Mouse (Mus musculus): ENCODE measurements around the gene Caskin2.

DNA sequence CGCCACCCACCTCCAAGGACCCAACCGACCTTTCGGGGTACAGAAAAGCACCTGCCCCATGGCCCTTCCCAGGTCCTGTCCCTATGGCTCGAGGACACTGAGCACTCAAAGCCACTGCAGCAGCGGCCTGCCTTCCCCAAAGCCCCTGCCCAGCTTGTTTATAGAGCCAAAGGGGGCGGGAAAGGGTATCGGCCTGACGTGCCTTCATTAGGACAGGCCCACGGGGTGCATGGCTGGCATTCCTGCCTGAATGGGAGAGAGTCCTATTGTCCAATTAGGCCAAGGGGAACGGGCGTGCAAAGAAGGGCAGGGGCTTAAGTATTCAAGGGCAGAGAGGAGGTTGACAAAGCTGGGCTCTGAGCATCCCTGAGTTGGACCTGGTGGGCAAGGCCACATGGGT lies 5.5 kb downstream of the Caskin2 start:
- TF ChIP-seq CTCF (IDR thresholded peaks at IDR 0.05; ENCODE audit: extremely low read depth, insufficient read length, insufficient replicate concordance, low read depth, low read length) = no peak
- no peak for TF ChIP-seq POLR2A (IDR thresholded peaks at IDR 0.05; ENCODE audit: low read depth, low read length)

Data from small intestine, adult 2 months (tissue).